In the genomic region with DNA sequence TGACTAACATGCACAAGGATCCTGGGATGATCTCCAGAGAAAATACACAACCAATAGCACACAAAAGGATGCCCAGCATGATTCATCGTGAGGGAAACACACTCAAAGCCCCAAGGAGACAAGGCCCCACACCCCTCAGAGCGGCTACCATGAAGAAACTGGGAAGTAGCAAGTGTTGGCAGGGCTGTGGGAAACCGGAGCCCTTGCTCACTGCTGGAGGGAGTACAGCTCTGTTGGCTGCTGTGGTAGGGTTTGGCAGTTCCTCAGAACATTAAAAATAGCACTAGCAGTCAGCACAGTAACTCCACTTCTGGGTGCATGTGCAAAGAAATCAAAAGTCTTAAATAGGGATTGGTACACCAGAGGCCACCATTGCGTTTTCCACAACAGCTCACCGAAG, we compare ENCODE assay signal across 8 mouse cellular contexts. TPM values are rescaled to one million over a fixed set of nuclear protein-coding genes. Genes with fewer than 3 reads are reported as not detected.
DNase-seq lines count a peak whose midpoint lies in the region; ATAC-seq lines count a peak whose summit lies in the region.

No protein-coding gene starts in this region.

- H3K9ac ChIP-seq in embryonic facial prominence, embryonic 14.5 days (ENCODE audit: low read depth, low read length): no peak overlapping the region
- peak overlapping the region; percentile 11; the same call in 1 of the 2 replicates for H3K9ac ChIP-seq in heart, embryonic 14.5 days (ENCODE audit: low read length)
- H3K9ac ChIP-seq in limb, embryonic 15.5 days: no peak overlapping the region
- H3K9ac ChIP-seq in hindbrain, embryonic 16.5 days (ENCODE audit: low read depth, low read length): no peak overlapping the region

- DNase-seq in ovary, adult 18-20 months (ENCODE audit: low spot score): peak; percentile 39
- no peak for DNase-seq in ovary, postnatal 10 days (ENCODE audit: low spot score)
- peak; percentile 79 for DNase-seq in embryonic facial prominence, embryonic 14.5 days (ENCODE audit: low spot score)
- peak; percentile 46 for DNase-seq in right cerebral cortex, postnatal 4 days
- DNase-seq in testis, postnatal 10 days (ENCODE audit: low spot score): no peak

- 75% methylated on average over 5 of the region's 5 CpGs for WGBS in embryonic facial prominence, embryonic 14.5 days
- WGBS in heart, embryonic 14.5 days: 62% methylated on average over 5 of the region's 5 CpGs
- WGBS in limb, embryonic 15.5 days: 60% methylated on average over 5 of the region's 5 CpGs
- 72% methylated on average over 5 of the region's 5 CpGs for WGBS in hindbrain, embryonic 16.5 days

- H3K36me3 ChIP-seq in embryonic facial prominence, embryonic 14.5 days (ENCODE audit: control insufficient read depth, insufficient read depth, low read length): peaks cover 16% of the 10 kb centered on the region
- peaks cover 19% of the 10 kb centered on the region for H3K36me3 ChIP-seq in heart, embryonic 14.5 days (ENCODE audit: control insufficient read depth, insufficient read depth, low read length)
- H3K36me3 ChIP-seq in limb, embryonic 15.5 days: peaks cover 23% of the 10 kb centered on the region
- peaks cover 7% of the 10 kb centered on the region; the same call in 1 of the 2 replicates for H3K36me3 ChIP-seq in hindbrain, embryonic 16.5 days (ENCODE audit: control insufficient read depth, insufficient read depth, low read length)

- no peak overlapping the region for H3K4me2 ChIP-seq in embryonic facial prominence, embryonic 14.5 days (ENCODE audit: low read depth, low read length)
- H3K4me2 ChIP-seq in heart, embryonic 14.5 days (ENCODE audit: low read length): no peak overlapping the region
- no peak overlapping the region for H3K4me2 ChIP-seq in limb, embryonic 15.5 days
- H3K4me2 ChIP-seq in hindbrain, embryonic 16.5 days (ENCODE audit: low read length): no peak overlapping the region

- no peaks in the 10 kb centered on the region for H3K27me3 ChIP-seq in embryonic facial prominence, embryonic 14.5 days (replicated peaks; ENCODE audit: control insufficient read depth, insufficient read depth, low read length)
- H3K27me3 ChIP-seq in heart, embryonic 14.5 days (ENCODE audit: control insufficient read depth, insufficient read depth, low read length): no peaks in the 10 kb centered on the region
- H3K27me3 ChIP-seq in limb, embryonic 15.5 days: no peaks in the 10 kb centered on the region
- no peaks in the 10 kb centered on the region for H3K27me3 ChIP-seq in hindbrain, embryonic 16.5 days (replicated peaks; ENCODE audit: control insufficient read depth, insufficient read depth, low read length)

- ATAC-seq in embryonic facial prominence, embryonic 14.5 days (ENCODE audit: low read depth): peak; percentile 28; the same call in 1 of the 2 replicates
- peak; percentile 28; the same call in 1 of the 2 replicates for ATAC-seq in heart, embryonic 14.5 days (ENCODE audit: insufficient number of reproducible peaks, insufficient read depth, low FRiP score, low read depth)
- 0 out of 2 replicates have a peak, but pooled peaks have one; percentile 59 for ATAC-seq in limb, embryonic 15.5 days (ENCODE audit: insufficient number of reproducible peaks, low FRiP score, low TSS enrichment, low read depth)
- ATAC-seq in hindbrain, embryonic 16.5 days: no peak

- H3K27ac ChIP-seq in embryonic facial prominence, embryonic 14.5 days (replicated peaks; ENCODE audit: low read depth, low read length): peak overlapping the region; percentile 39; the same call in 1 of the 2 replicates
- H3K27ac ChIP-seq in heart, embryonic 14.5 days (replicated peaks in 1 of 2; ENCODE audit: control insufficient read depth in 1 of 2, insufficient read depth in 1 of 2, low read depth in 2 of 2, low read length in 2 of 2): peak overlapping the region; percentile 50 to 64
- H3K27ac ChIP-seq in limb, embryonic 15.5 days: peak overlapping the region; percentile 43
- H3K27ac ChIP-seq in hindbrain, embryonic 16.5 days (ENCODE audit: low read depth, low read length): no peak overlapping the region

- peaks cover 4% of the 10 kb centered on the region; the same call in 1 of the 2 replicates for H3K4me1 ChIP-seq in embryonic facial prominence, embryonic 14.5 days (ENCODE audit: control insufficient read depth, insufficient read depth, low read length)
- H3K4me1 ChIP-seq in heart, embryonic 14.5 days (ENCODE audit: control insufficient read depth in 2 of 2, insufficient read depth in 2 of 2, low read length in 2 of 2): peaks cover 10 to 29% of the 10 kb centered on the region in 2 experiments
- H3K4me1 ChIP-seq in limb, embryonic 15.5 days: peaks cover 16% of the 10 kb centered on the region
- H3K4me1 ChIP-seq in hindbrain, embryonic 16.5 days (ENCODE audit: control insufficient read depth, insufficient read depth, low read depth, low read length): no peaks in the 10 kb centered on the region

- no peaks in the 10 kb centered on the region for H3K9me3 ChIP-seq in embryonic facial prominence, embryonic 14.5 days (ENCODE audit: control insufficient read depth, low read length)
- no peaks in the 10 kb centered on the region for H3K9me3 ChIP-seq in heart, embryonic 14.5 days (ENCODE audit: control insufficient read depth, low read length)
- no peaks in the 10 kb centered on the region for H3K9me3 ChIP-seq in limb, embryonic 15.5 days
- H3K9me3 ChIP-seq in hindbrain, embryonic 16.5 days (ENCODE audit: control insufficient read depth, low read length): no peaks in the 10 kb centered on the region

- no peak overlapping the region for H3K4me3 ChIP-seq in embryonic facial prominence, embryonic 14.5 days (ENCODE audit: low read depth, low read length)
- H3K4me3 ChIP-seq in heart, embryonic 14.5 days (ENCODE audit: control insufficient read depth in 1 of 2, insufficient read depth in 1 of 2, low read depth in 1 of 2, low read length in 2 of 2): no peak overlapping the region
- H3K4me3 ChIP-seq in limb, embryonic 15.5 days: no peak overlapping the region
- H3K4me3 ChIP-seq in hindbrain, embryonic 16.5 days (ENCODE audit: low read length): no peak overlapping the region

RNA-seq across cellular contexts. Expression of a gene that starts 34.8 kb away (rescaled TPM):
- 58.0 and 67.1 TPM in 2 replicates for polyA plus RNA-seq in embryonic facial prominence, embryonic 14.5 days (2014; fragmentation: Nextera tagmentation; extraction: Ambion mirVana)
- polyA plus RNA-seq in heart, embryonic 14.5 days (2014; fragmentation: Nextera tagmentation; extraction: Ambion mirVana): 37.4 and 43.5 TPM in 2 replicates
- polyA plus RNA-seq in limb, embryonic 15.5 days (2015; fragmentation: Nextera tagmentation; extraction: Ambion mirVana): 62.8 and 71.1 TPM in 2 replicates
- 5.6 and 9.5 TPM in 2 replicates for polyA plus RNA-seq in hindbrain, embryonic 16.5 days (2015; fragmentation: Nextera tagmentation; extraction: Ambion mirVana)

RNA-seq across cellular contexts. Expression of a gene that starts 45.5 kb away (rescaled TPM):
- 6.7 and 7.7 TPM in 2 replicates for polyA plus RNA-seq in embryonic facial prominence, embryonic 14.5 days (2014; fragmentation: Nextera tagmentation; extraction: Ambion mirVana)
- polyA plus RNA-seq in heart, embryonic 14.5 days (2014; fragmentation: Nextera tagmentation; extraction: Ambion mirVana): 5.0 and 5.4 TPM in 2 replicates
- polyA plus RNA-seq in limb, embryonic 15.5 days (2015; fragmentation: Nextera tagmentation; extraction: Ambion mirVana): 7.2 and 7.5 TPM in 2 replicates
- polyA plus RNA-seq in hindbrain, embryonic 16.5 days (2015; fragmentation: Nextera tagmentation; extraction: Ambion mirVana): 5.0 and 6.9 TPM in 2 replicates

RNA-seq across cellular contexts. Expression of a gene that starts 56.3 kb away (rescaled TPM):
- 164 and 180 TPM in 2 replicates for polyA plus RNA-seq in embryonic facial prominence, embryonic 14.5 days (2014; fragmentation: Nextera tagmentation; extraction: Ambion mirVana)
- polyA plus RNA-seq in heart, embryonic 14.5 days (2014; fragmentation: Nextera tagmentation; extraction: Ambion mirVana): 120 and 121 TPM in 2 replicates
- polyA plus RNA-seq in limb, embryonic 15.5 days (2015; fragmentation: Nextera tagmentation; extraction: Ambion mirVana): 196 and 208 TPM in 2 replicates
- polyA plus RNA-seq in hindbrain, embryonic 16.5 days (2015; fragmentation: Nextera tagmentation; extraction: Ambion mirVana): 104 and 111 TPM in 2 replicates

RNA-seq across cellular contexts. Expression of a gene that starts 59.4 kb away (rescaled TPM):
- polyA plus RNA-seq in embryonic facial prominence, embryonic 14.5 days (2014; fragmentation: Nextera tagmentation; extraction: Ambion mirVana): 0.07 and 0.24 TPM in 2 replicates
- polyA plus RNA-seq in heart, embryonic 14.5 days (2014; fragmentation: Nextera tagmentation; extraction: Ambion mirVana): not detected in 2 replicates
- polyA plus RNA-seq in limb, embryonic 15.5 days (2015; fragmentation: Nextera tagmentation; extraction: Ambion mirVana): 0.07 TPM in 1 of 2 replicates, not detected in the other
- 0.09 and 0.16 TPM in 2 replicates for polyA plus RNA-seq in hindbrain, embryonic 16.5 days (2015; fragmentation: Nextera tagmentation; extraction: Ambion mirVana)

Comparison
In these comparisons a context has a peak if more than half of its experiments do, and no peak if none do; other contexts are left out.
1. DNase-seq: peak in ovary, adult 18-20 months (single experiment), embryonic facial prominence, embryonic 14.5 days (single experiment) and right cerebral cortex, postnatal 4 days (single experiment); none in ovary, postnatal 10 days (single experiment) and testis, postnatal 10 days (single experiment).